Mouse (Mus musculus) midbrain, postnatal 0 days (tissue): Measurements from ENCODE around the gene Aatk. TPM values are rescaled to one million over a fixed set of nuclear protein-coding genes. Genes with fewer than 3 reads are reported as not detected.

Experiments used
- ATAC-seq: fragments of 200-750 bp; cut with Nextera tagmentation; 2 replicates; pipeline ENCODE4 v1.8.0; 2017; ENCODE audit warnings: moderate number of reproducible peaks, mild to moderate bottlenecking, moderate TSS enrichment, moderate library complexity; ENCODE audit not compliant: low FRiP score
- DNase-seq: peaks from one replicate; pipeline ENCODE4 v3.0.0-alpha.2; 2015; ENCODE audit warnings: low spot score
- H3K27ac ChIP-seq: fragments of 300-500 bp; sonication (generic); 2 replicates; pipeline ENCODE4 v1.5.1; 2014; ENCODE audit warnings: low read depth, mild to moderate bottlenecking, low read length, mixed read lengths
- H3K27me3 ChIP-seq: fragments of 300-500 bp; sonication (generic); 2 replicates; pipeline ENCODE4 v1.6.1; 2014; ENCODE audit warnings: low read length, control low read depth, mixed read lengths; ENCODE audit not compliant: insufficient read depth
- H3K36me3 ChIP-seq: fragments of 300-500 bp; sonication (generic); 2 replicates; pipeline ENCODE4 v1.6.1; 2014; ENCODE audit warnings: low read length, control low read depth, mixed read lengths; ENCODE audit not compliant: insufficient read depth
- H3K4me1 ChIP-seq: fragments of 300-500 bp; sonication (generic); 2 replicates; pipeline ENCODE4 v1.6.1; 2014; ENCODE audit warnings: mild to moderate bottlenecking, control low read depth, antibody characterized with exemption, low read length, mixed read lengths; ENCODE audit not compliant: insufficient read depth
- H3K4me2 ChIP-seq: fragments of 300-500 bp; sonication (generic); 2 replicates; pipeline ENCODE4 v1.6.1; 2014; ENCODE audit warnings: low read depth, mild to moderate bottlenecking, low read length, mixed read lengths; ENCODE audit not compliant: poor library complexity, severe bottlenecking
- H3K4me3 ChIP-seq: fragments of 300-500 bp; sonication (generic); 2 replicates; pipeline ENCODE4 v1.5.1; 2014; ENCODE audit warnings: low read depth, mild to moderate bottlenecking, low read length, moderate library complexity
- H3K9ac ChIP-seq: fragments of 300-500 bp; sonication (generic); replicated peaks from 2 replicates; pipeline ENCODE4 v1.6.1; 2014; ENCODE audit warnings: mild to moderate bottlenecking, low read length, moderate library complexity, mixed read lengths; ENCODE audit not compliant: poor library complexity, severe bottlenecking
- H3K9me3 ChIP-seq: fragments of 300-500 bp; sonication (generic); 2 replicates; pipeline ENCODE4 v1.6.1; 2016; ENCODE audit warnings: low read length, control low read depth
- CTCF ChIP-seq: IDR thresholded peaks from 2 replicates; pipeline ENCODE4 v1.5.1; 2016; ENCODE audit warnings: antibody characterized with exemption, mild to moderate bottlenecking
- WGBS: fragments of 180-500 bp; shearing (Covaris S2); extraction: QIAGEN DNeasy Blood & Tissue Kit; methylation state at CpG from one replicate; pipeline ENCODE4 v1.1.7; 2014; 5-methylcytosine and 5-hydroxymethylcytosine counted together
- microRNA counts: library from miRNA; unstranded; fragments of <30 nt; microRNA quantifications from one replicate; lab custom pipeline; 2015
- microRNA-seq: library from miRNA; unstranded; fragments of <30 nt; microRNA quantifications from one replicate; pipeline ENCODE4, GENCODE M21; 2016; ENCODE audit warnings: borderline number of aligned reads
- polyA plus RNA-seq: library from polyadenylated mRNA; unstranded; fragments of >200 nt; fragmentation: Nextera tagmentation; extraction: Ambion mirVana; gene quantifications from 2 replicates; pipeline ENCODE4 v1.2.1, GENCODE M21; 2015
- total RNA-seq: library from RNA; depleted of rRNA; stranded (reverse); fragments of >200 nt; gene quantifications from 2 replicates; pipeline ENCODE4 v1.2.3, GENCODE M21; 2014; rRNA removed

The Aatk gene
- total and polyA plus RNA-seq, 2 experiments from 2014 or later: 46.9 to 178 TPM

DNA sequence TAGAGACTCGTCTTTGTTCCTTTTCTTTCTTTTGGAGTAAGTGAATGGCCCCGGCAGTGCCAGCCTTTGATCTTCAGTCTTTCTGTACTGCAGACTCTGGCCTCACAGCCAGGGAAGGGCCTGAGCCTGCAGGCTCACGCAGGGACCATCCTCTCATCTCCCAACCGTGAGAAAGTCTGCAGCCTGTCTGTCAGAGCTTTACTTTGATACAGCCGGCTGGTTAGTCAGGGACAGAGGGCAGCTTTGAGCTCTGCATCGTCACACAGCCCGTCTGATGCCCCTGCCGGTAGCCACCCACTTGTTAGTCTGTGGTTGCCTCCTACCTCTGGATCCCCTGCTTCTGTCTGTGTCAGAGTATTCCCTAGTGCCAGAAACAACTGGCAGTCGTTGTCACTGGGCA is 81.9 kb downstream of the Aatk start:
- DNase-seq: peak; percentile 42
- ATAC-seq: peak; percentile 52
- Histone ChIP-seq H3K36me3 (0 out of 2 replicates have a peak, but pooled peaks cover 3% of the 10 kb centered on the region), H3K9ac (no peak overlapping the region), H3K9me3 (no peaks in the 10 kb centered on the region), H3K4me2 (no peak overlapping the region), H3K27me3 (no peaks in the 10 kb centered on the region), H3K4me1 (peaks cover 9% of the 10 kb centered on the region; the same call in 1 of the 2 replicates), H3K27ac (no peak overlapping the region; the same call in 1 of the 2 replicates), H3K4me3 (no peak overlapping the region)
- 7% methylated on average over 9 of the region's 9 CpGs for WGBS
- TF ChIP-seq CTCF: no peak

- ATAC-seq (no peak), DNase-seq (no peak)
- H3K4me2 ChIP-seq: no peak overlapping the region
- no peaks in the 10 kb centered on the region for H3K9me3 ChIP-seq
- WGBS: 82% methylated on average over 3 of the region's 3 CpGs
- no peak overlapping the region for H3K9ac ChIP-seq
- H3K27ac ChIP-seq: no peak overlapping the region
- H3K4me1 ChIP-seq: 0 out of 2 replicates have a peak, but pooled peaks cover 4% of the 10 kb centered on the region
- peaks cover 8% of the 10 kb centered on the region; the same call in 1 of the 2 replicates for H3K36me3 ChIP-seq
- H3K27me3 ChIP-seq: no peaks in the 10 kb centered on the region
- TF ChIP-seq CTCF: no peak
- no peak overlapping the region for H3K4me3 ChIP-seq
These were observed 85.5 kb downstream of the Aatk start for GRCm38 (mm10) chr11:119961511-119961910.

DNA sequence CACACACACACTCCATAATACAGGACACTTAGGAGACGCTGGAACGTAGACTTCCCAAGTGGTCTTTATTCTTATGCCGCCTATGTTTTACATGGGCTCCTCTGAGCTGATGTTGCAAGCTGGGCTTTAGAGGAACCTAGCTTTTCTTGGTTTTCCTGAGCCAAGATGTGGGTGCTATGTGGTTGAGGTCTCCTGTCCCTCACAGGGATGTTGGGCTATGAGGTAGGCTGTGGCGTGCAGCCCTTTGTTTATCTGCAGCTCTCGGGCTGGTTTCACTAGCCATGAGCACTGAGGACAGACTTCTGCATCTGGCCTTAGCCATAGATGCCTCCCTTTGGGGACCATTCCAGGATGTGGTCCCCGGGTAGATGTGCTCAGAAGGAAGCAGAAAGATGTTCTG is 86.3 kb downstream of the Aatk start:
- DNase-seq (no peak), ATAC-seq (no peak)
- Histone ChIP-seq H3K4me1 (0 out of 2 replicates have a peak, but pooled peaks cover 3% of the 10 kb centered on the region), H3K4me2 (no peak overlapping the region), H3K27me3 (no peaks in the 10 kb centered on the region), H3K36me3 (peaks cover 8% of the 10 kb centered on the region; the same call in 1 of the 2 replicates), H3K9me3 (no peaks in the 10 kb centered on the region), H3K27ac (no peak overlapping the region), H3K4me3 (no peak overlapping the region), H3K9ac (no peak overlapping the region)
- no peak for TF ChIP-seq CTCF
- WGBS: 93% methylated on average over 6 of the region's 6 CpGs

DNA sequence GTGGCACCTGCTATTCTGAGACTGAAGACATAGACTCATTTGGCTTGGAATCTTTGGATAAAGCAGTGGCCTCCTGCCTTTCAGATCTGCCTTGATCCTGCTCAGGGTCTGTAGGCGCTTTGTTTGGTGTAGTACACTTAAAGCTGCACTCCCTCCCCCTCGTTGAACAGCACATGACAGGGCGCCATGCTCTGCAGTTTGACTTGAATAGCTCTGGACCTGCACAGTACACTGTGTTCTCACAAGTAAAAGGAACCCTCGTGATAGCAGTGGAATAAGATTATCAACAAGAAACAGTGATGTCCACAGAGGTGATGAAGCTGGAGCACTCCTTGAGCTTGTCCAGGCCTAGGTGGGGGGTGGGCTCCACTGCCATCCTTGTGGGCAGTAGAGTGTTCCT is 87.3 kb downstream of the Aatk start:
- Histone ChIP-seq H3K27ac (no peak overlapping the region), H3K9me3 (no peaks in the 10 kb centered on the region), H3K36me3 (peaks cover 8% of the 10 kb centered on the region; the same call in 1 of the 2 replicates), H3K27me3 (no peaks in the 10 kb centered on the region), H3K4me1 (no peaks in the 10 kb centered on the region), H3K4me3 (no peak overlapping the region), H3K9ac (no peak overlapping the region), H3K4me2 (no peak overlapping the region)
- TF ChIP-seq CTCF: no peak
- ATAC-seq (no peak), DNase-seq (no peak)
- 76% methylated on average over 4 of the region's 4 CpGs for WGBS

DNA sequence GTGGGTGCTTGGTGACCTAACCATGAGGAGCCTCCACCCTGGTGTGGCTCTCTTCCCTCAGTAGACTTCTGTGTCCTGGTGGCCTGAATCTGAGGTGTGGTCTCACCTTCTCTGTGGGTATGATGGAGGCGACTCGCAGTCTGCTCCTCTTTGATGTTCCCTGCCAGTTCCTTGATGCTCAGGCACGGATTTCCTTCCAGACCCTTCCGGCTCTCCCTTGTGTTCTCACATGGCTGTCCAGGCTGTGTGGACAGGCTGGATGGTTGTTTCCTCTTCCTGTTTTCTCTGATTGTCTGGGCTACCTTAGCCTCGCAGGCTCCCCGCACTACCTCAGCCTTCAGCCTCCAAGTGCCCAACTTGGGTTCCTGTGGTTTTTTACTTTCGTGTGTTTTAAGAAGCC is 88.1 kb downstream of the Aatk start:
- no peak overlapping the region for H3K4me3 ChIP-seq
- DNase-seq: no peak
- no peak overlapping the region for H3K4me2 ChIP-seq
- no peaks in the 10 kb centered on the region for H3K27me3 ChIP-seq
- no peak for ATAC-seq
- no peaks in the 10 kb centered on the region for H3K4me1 ChIP-seq
- no peak overlapping the region for H3K9ac ChIP-seq
- no peak for TF ChIP-seq CTCF
- H3K9me3 ChIP-seq: no peaks in the 10 kb centered on the region
- peaks cover 8% of the 10 kb centered on the region; the same call in 1 of the 2 replicates for H3K36me3 ChIP-seq
- WGBS: 85% methylated on average over 7 of the region's 7 CpGs
- no peak overlapping the region for H3K27ac ChIP-seq

MicroRNAs encoded within 50 kb of the gene (microRNA counts, 519-probe panel; counts per million panel counts)
- 3,859 counts per million, percentile 79 among the panel's probes with 10 or more counts for microRNA mmu-miR-338-3p (lab: Ali Mortazavi, UCI)
- microRNA mmu-miR-338-5p (lab: Ali Mortazavi, UCI): 528 counts per million, percentile 58 among the panel's probes with 10 or more counts

Small RNAs within 50 kb of the gene (microRNA-seq; reads per million reads assigned to microRNA genes)
- not detected for gene Gm25948
- not detected for gene Mir3065
- not detected for gene Mir338

Other genes with a start within 250 kb of the Aatk start
- 79.5 and 101 TPM in 2 replicates for gene Chmp6, start 133.7 kb downstream of the Aatk start, total RNA-seq
- 121 and 129 TPM in 2 replicates for gene Chmp6, start 133.7 kb downstream of the Aatk start, polyA plus RNA-seq
- gene Baiap2, start 104.4 kb downstream of the Aatk start, total RNA-seq: 23.8 and 32.7 TPM in 2 replicates
- 18.0 TPM in 2 replicates for gene Baiap2, start 104.4 kb downstream of the Aatk start, polyA plus RNA-seq
- 17.7 and 19.0 TPM in 2 replicates for gene Cep131, start 39.7 kb upstream of the Aatk start, total RNA-seq
- gene Cep131, start 39.7 kb upstream of the Aatk start, polyA plus RNA-seq: 25.4 and 27.7 TPM in 2 replicates
- gene Tepsin, start 51.6 kb upstream of the Aatk start, total RNA-seq: 28.6 and 32.1 TPM in 2 replicates
- gene Tepsin, start 51.6 kb upstream of the Aatk start, polyA plus RNA-seq: 14.9 and 17.6 TPM in 2 replicates
- 32.9 and 64.8 TPM in 2 replicates for gene Ndufaf8, start 51.8 kb upstream of the Aatk start, total RNA-seq
- 56.8 and 57.0 TPM in 2 replicates for gene Ndufaf8, start 51.8 kb upstream of the Aatk start, polyA plus RNA-seq
- 171 and 175 TPM in 2 replicates for gene Slc38a10, start 104.2 kb upstream of the Aatk start, total RNA-seq
- 108 and 111 TPM in 2 replicates for gene Slc38a10, start 104.2 kb upstream of the Aatk start, polyA plus RNA-seq
- gene Bahcc1, start 185.8 kb upstream of the Aatk start, total RNA-seq: 39.9 and 49.8 TPM in 2 replicates
- gene Bahcc1, start 185.8 kb upstream of the Aatk start, polyA plus RNA-seq: 5.9 and 9.5 TPM in 2 replicates